Mouse (Mus musculus) layer of hippocampus, postnatal 10 days (tissue): Measurements from ENCODE around the gene Ankmy2. TPM values are rescaled to one million over a fixed set of nuclear protein-coding genes. Genes with fewer than 3 reads are reported as not detected.

Source experiments
- total RNA-seq, 2 experiments: library from RNA; stranded (reverse); gene quantifications; 2 replicates each; pipeline ENCODE4 v1.2.3; 2021

The Ankmy2 gene
- total RNA-seq, 2 experiments from 2014 or later, result 53.7 to 55.5 TPM

Other genes starting within 250 kb of the Ankmy2 start
- not detected for gene Agr3, start 231.5 kb upstream of the Ankmy2 start, total RNA-seq
- not detected for gene Agr2, start 164.2 kb upstream of the Ankmy2 start, total RNA-seq
- 100 to 1,000 TPM; 297 to 309 TPM for gene Tspan13, start 114.6 kb upstream of the Ankmy2 start, total RNA-seq
- 100 to 1,000 TPM; 140 to 147 TPM for gene Bzw2, start 966 bp downstream of the Ankmy2 start, total RNA-seq
- not detected for gene Lrrc72, start 96.3 kb downstream of the Ankmy2 start, total RNA-seq
- gene Sostdc1, start 157.0 kb downstream of the Ankmy2 start, total RNA-seq, result 10 to 100 TPM in 1 of 2 experiments, 1 to 10 TPM in 1; 4.6 to 11.7 TPM
- 10 to 100 TPM; 12.1 to 13.7 TPM for gene Ispd, start 224.3 kb downstream of the Ankmy2 start, total RNA-seq
- gene D630036H23Rik, start 225.1 kb downstream of the Ankmy2 start, total RNA-seq, result 1 to 10 TPM; 2.4 to 2.5 TPM